Mouse (Mus musculus) olfactory bulb, adult 2 months (tissue): ENCODE results near the gene Chst15.

Source experiments
- CTCF ChIP-seq: fragments of 200-500 bp; IDR thresholded peaks from 2 replicates; pipeline ENCODE4 v1.5.1; 2012; ENCODE audit warnings: low read depth, mild to moderate bottlenecking, low read length, moderate library complexity; ENCODE audit not compliant: insufficient read depth
- POLR2A ChIP-seq: fragments of 200-500 bp; IDR thresholded peaks from 2 replicates; pipeline ENCODE4 v1.6.1; 2012; ENCODE audit warnings: mild to moderate bottlenecking, low read depth, low read length, moderate library complexity; ENCODE audit not compliant: insufficient read depth

DNA sequence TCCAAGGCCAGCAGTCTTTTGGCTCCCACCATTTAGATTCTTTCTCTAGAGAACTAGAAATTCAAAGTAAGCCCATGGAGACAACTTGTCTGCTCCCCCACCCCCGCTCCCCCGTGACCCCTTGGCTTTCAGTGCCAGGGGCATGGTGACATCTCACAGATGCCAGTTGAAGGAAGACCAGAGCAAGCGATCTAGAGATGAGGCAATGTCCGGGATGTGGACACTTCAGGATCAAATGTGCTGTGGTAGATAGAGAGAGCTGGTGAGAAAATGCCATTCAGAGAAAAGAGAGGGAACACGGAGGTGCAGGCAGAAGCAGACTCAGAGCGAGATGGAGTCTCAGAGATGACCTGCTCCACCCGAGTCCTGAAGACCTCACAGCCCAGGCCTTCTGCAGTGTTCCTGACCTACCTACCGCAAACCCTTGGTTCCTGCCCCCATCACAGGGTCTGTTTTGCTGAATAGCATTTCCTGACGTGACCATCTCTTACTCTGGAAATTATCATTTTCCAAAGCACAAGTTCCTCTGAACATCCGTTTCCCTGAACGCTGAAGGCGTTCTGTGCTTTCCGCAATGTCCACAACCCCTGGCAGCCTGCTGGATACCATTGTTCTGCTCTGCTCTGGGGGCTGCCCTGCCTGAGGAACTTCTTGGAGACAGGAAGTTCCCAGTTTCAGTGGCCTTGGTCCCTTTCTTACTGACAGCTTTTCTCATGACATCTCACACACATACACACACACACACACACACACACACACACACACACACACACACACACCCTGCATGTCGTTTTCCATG lies 22.2 kb upstream of the Chst15 start:
- TF ChIP-seq POLR2A = no peak
- no peak for TF ChIP-seq CTCF
